Mouse (Mus musculus) spleen, adult 2 months (tissue): ENCODE measurements around the gene Sumo1.

ENCODE experiments used
- CTCF ChIP-seq: fragments of 200-500 bp; IDR thresholded peaks from 2 replicates; pipeline ENCODE4 v1.5.1; 2011; ENCODE audit warnings: mild to moderate bottlenecking, inconsistent platforms; ENCODE audit not compliant: insufficient read depth, insufficient read length, insufficient replicate concordance; ENCODE audit errors: extremely low read depth
- POLR2A ChIP-seq: fragments of 200-500 bp; IDR thresholded peaks from 2 replicates; pipeline ENCODE4 v1.6.1; 2011; ENCODE audit warnings: low read depth, low read length, inconsistent platforms

GRCm38 (mm10) chr1:59638371-59638770, 32.3 kb downstream of the Sumo1 start:
- no peak for TF ChIP-seq CTCF
- TF ChIP-seq POLR2A, result no peak
